Mouse (Mus musculus) adrenal gland, postnatal 10 days (tissue): ENCODE data around the gene Aldh1l1. TPM values are rescaled to one million over a fixed set of nuclear protein-coding genes. Genes with fewer than 3 reads are reported as not detected.

ENCODE experiments used
- DNase-seq: peaks from one replicate; pipeline ENCODE4 v3.0.0; 2021; ENCODE audit warnings: mixed read lengths
- total RNA-seq, 2 experiments: library from RNA; stranded (reverse); gene quantifications; 2 replicates each; pipeline ENCODE4 v1.2.3; 2021

Gene Aldh1l1
- total RNA-seq, 2 experiments from 2014 or later, result 51.9 to 95.0 TPM

DNA sequence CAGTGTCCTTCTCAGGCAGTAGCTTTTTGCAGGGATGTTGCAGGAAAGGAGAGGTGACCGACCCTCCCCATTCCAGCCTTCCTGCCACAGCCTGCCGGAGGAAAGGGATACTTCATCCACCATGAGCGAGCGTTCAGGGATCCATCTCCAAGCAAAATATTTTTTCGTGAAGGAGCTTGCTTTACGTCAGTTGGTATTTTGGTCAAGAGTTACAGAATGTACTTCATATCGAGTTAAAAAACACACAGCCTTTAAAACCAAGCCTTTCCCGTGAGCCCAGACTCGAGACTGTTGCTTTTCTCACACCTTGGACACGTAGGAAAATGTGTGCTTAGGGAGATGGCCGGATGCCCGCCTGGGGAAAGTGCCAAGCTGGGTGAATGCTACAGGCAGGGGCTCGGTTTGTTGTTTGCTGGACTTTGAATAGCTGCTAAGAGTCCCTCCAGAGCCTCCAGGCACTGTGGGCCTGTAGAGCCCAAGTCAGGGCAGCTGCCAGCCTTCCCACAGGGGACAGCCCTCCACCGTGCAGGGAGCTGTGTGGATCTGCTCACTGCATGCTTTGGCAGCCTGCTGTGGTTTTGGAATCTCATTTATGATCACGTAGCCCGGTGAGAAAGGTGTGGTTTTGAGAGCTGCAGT, 20.6 kb downstream of the Aldh1l1 start:
- DNase-seq, result peak; percentile 88

DNA sequence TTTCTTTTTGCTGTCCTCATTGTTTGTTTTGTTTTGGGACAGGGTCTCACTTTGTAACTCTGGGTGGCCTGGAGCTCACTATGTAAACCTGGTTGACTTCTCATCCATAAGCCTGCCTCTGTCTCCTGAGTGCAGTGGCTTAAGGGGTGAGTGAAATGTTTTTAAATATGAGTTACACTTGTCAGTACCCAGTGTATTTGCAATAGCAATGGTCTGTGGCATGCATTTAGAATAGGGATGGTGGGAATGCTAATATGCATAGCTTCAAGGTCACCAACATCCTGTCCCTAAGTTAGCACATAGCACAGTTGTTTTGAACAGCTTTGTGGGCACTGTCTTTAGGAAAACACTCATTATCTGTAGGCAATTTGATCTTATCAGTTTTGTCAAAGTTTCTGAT, 21.2 kb downstream of the Aldh1l1 start:
- DNase-seq, result no peak

DNA sequence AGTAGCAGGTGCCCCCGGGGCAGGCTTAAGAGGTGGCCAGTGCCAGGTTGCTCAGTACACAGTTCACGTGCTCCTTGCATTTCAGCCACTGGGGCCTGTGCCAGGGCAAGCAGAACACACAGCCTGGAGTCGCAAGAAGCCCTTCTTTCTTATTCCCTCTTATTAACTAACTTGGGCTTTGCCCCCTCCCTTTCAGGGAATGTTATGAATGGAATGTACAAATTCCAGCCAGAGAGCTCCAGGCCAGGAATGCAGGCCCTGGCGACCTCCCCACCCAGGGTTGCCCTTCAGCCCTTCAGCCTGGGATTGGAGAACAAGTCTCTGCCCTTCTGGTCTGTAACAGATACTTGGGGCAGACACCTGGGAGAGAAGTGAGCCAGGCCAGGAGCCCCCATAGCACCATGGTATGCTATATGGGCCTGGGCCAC, 22.0 kb downstream of the Aldh1l1 start:
- peak; percentile 77 for DNase-seq

GRCm38 (mm10) chr6:90509085-90509484, 22.9 kb downstream of the Aldh1l1 start:
- peak; percentile 85 for DNase-seq

GRCm38 (mm10) chr6:90512416-90512815, 26.2 kb downstream of the Aldh1l1 start:
- DNase-seq, result no peak

GRCm38 (mm10) chr6:90513074-90513856, 27.0 kb downstream of the Aldh1l1 start:
- no peak for DNase-seq

GRCm38 (mm10) chr6:90514369-90514768, 28.1 kb downstream of the Aldh1l1 start:
- DNase-seq, result peak; percentile 56

DNA sequence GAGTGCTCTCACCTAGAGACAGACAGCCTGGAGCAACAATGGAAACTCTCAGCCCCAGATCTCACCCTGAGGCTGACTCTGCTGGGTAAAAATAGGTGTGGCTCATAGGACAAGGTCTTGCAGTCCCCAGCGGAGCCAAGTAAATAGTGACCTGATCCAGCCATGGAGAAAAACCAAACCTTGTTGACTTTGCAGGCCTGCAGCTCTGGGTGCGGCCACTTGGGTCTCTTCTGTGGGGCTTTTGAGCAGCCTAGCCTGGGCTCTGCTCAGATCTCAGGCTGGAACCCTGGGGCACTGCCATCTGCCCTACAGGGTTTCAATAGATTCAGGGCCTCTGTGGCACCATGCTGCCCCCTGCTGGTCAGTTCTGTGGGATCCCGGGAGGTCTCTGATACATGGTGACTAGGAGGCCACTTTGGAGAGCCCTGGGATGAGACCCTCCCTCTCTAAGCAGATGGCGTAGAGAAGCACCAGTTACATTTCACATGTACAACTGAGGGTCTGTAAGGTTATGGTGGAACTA, 28.7 kb downstream of the Aldh1l1 start:
- peak; percentile 95 for DNase-seq

GRCm38 (mm10) chr6:90518892-90519291, 32.7 kb downstream of the Aldh1l1 start:
- peak; percentile 63 for DNase-seq

GRCm38 (mm10) chr6:90519375-90519774, 33.1 kb downstream of the Aldh1l1 start:
- no peak for DNase-seq

DNA sequence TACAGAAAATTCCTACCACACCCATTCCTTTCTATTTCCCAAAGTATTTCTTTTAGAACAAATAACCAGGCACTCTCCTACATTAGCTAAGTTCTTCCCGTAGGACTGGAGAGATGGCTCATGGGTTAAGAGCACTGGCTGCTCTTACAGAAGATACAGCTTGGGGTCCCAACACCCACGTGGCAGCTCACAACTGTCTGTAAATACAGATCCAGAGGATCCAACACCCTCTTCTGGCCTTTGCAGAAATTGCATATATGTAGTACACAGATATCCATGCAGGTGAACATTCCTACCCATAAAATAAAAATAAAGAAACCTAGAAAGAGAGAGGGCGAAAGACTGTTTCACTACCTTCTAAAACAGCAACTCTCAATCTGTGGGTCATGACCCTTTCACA, 40.2 kb downstream of the Aldh1l1 start:
- no peak for DNase-seq

DNA sequence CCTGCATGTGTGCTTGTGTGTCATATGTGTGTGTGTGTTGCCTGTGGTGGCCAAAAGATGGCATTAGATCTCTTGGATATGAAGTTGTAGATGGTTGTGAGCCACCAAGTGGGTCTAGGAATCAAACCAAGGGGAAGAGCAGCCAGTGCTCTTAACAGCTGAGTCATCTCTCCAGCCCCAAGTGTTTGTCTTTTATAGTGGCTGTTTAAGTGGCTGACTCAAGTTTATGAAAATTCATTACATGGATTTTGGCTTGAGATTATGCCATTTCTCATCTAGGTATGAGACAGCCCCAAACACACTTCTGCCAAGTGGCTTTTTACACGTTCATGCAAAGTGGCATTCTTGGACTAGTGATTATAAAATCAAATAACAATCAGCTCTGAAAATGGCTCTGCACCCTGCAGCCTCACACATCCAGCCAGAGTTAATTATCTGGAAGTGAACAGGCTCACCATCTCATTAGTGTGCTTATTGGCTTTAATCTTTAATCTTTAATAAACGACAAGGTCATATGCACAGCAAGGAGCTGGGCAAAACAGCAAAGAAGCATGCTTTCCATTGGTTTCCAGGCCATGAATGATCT, 43.3 kb downstream of the Aldh1l1 start:
- DNase-seq, result no peak

GRCm38 (mm10) chr6:90532575-90533190, 46.5 kb downstream of the Aldh1l1 start:
- DNase-seq, result no peak

- DNase-seq, result no peak
Measured at GRCm38 (mm10) chr6:90533505-90533904, 47.3 kb downstream of the Aldh1l1 start.

DNA sequence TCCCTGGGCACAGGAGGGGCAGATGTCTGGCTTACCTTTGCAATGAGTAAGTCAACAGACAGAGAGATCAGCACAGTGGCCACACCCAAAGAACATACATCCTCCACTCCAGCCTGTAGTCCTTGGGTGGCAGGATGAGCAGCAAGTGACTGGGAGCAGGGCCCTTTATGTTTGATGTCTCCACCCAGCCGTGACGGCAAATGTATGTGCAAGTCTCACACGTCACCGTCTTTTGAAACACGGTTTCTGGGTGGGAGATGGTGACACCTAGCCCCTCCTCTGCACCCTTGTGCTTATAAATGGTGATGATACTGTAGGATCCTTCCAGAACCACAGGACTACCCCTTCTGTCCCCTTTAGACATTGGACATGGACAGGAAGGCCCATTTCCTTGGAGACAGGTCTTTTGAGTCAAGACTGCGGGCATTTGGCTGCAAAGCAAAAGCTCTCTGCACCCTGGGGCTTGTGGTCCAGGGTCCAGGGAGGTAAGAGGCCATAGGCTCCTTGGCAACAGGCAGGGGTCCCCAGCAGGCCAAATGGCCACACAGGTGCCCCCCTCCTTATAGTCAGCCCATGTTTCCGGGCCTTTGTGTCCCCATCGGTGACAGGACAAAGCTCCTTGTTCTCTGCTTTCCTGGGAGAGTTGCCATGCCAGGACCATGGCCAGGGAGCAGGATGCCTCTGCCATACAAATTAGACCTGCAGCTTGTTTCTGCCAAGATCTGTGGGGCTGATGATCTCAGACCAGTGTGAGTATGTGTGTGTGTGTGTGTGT, 48.7 kb downstream of the Aldh1l1 start:
- DNase-seq, result no peak

DNA sequence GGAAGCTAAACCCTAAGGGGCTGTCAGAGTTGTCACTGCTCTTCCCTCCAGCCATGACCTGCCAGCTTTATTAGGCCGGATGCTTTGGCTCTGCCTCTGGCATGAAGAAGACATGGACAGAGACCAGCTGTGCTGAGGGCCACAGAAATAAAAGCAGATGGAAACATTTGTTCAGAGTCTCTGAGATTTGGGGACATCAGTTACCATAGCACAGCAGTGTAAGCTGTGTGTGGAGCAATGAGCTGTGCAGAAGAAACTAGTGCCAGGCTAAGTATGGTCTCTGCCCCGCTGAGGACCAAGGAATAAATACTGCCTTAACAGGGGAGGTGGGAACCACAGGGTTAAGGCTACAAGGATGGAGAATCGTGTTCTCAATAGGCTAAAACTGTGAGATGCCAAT, 50.6 kb downstream of the Aldh1l1 start:
- no peak for DNase-seq

DNA sequence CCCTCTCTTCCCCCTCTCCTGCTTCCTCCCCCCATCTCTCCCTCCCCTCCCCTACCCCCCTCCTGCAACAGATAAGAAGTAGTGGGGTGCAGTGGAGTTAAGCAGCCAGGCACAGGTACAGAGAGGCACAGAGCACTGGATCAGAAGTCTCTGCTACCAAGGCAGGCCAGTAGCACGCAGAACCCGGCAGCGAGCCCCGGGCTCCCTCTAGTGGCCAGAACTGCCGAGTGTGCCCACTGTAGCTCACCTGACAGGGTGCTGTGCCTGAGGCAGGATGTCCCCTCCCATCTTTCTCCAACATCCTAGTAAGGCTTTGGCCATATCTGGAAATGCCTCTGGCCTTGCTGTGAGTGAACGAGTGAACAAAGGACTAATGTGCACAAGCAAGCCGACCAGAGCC, 51.7 kb downstream of the Aldh1l1 start:
- DNase-seq, result peak; percentile 92

DNA sequence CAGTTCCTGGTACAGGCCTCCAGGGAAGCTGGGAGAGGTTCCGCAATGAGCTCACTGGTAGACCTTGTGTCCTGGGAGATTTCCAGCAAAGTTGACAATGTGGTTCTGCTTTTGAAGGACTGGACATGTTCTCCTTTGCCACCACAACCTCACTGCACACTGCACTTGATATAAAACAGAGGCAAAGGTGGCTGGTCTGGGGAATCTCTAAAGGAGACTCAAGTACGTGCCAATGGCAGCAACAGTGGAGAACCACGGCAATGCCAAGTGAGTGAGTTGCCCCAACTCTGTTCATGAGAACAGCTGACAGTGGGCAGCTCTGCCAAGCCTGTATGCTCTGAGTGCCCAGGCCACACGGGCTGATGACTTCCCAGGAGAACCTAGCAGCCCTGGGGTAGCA, 53.0 kb downstream of the Aldh1l1 start:
- DNase-seq, result peak; percentile 49

DNA sequence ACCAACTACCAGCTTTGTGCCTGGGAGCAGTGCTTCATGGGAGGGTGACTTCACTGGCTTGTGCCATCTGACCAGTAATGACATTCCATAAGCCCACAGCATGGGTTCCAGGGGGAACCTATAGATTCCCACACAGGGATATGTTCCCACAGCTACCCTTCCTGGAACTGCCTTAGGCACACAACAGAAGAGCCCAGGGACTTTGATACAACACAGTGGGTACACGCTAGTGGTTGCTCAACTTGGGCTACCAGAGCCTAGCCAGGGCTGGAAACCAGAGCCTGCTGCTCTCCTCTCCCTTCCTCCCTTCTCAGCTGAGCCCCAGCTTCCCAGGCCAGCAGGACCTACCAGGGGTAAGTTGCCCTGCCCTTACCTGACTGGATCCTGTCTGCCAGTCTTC, 54.3 kb downstream of the Aldh1l1 start:
- no peak for DNase-seq

DNA sequence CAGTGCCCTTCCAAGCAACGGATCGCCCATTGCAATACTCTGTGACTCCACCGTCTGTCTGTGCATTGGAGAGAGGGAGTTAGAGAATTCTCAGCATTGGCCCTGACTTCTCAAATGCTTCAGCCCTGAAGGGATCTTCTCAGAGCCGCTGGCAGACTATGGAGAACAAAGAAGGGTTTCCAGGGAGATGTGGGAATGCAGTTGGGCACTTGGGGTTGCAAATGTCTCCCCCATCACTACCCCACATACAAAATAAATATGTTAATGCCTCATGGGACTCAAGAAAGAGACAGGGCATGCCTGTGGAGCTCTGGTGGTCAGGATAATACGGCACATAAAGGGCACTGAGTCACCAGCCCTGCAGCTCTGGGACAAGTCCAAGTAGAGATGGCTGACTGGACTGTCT, 55.1 kb downstream of the Aldh1l1 start:
- no peak for DNase-seq

DNA sequence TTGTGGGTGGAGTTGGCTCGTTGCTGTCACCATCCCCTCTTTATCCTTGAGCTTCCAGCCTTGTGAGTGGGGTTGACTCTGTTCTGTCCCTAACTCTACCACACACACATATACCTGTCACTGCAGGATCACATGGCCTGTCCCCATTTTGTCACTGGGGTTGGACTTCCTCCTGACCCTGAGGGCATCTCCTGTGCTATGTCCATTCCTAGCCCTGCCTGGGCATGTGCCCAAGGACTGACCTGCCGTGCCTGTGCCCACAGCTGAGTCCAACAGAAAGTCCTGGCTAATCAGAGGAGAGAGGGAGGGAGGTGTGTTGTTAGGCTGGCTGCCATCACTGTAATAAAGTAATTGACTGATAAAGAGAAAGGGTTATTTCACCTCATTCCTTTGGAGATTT, 58.2 kb downstream of the Aldh1l1 start:
- peak; percentile 23 for DNase-seq

GRCm38 (mm10) chr6:90546274-90546673, 60.0 kb downstream of the Aldh1l1 start:
- no peak for DNase-seq
